Mouse (Mus musculus) left cerebral cortex, adult 9 months (tissue): ENCODE measurements around the gene Ndufa12.

ENCODE experiments used
- DNase-seq, 2 experiments: peaks; one replicate each; pipeline ENCODE4 v3.0.0; 2022; ENCODE audit warnings: low spot score in 2 of 2

The Ndufa12 gene

GRCm38 (mm10) chr10:94198482-94199405 lies at the start of gene Ndufa12:
TSS of gene Ndufa12 (plus strand) at chr10:94198720.
- DNase-seq: peak; percentile 80 to 97

- DNase-seq: no peak
Observed at GRCm38 (mm10) chr10:94151488-94151887, 47.0 kb upstream of the Ndufa12 start.

GRCm38 (mm10) chr10:94153841-94154240 lies 44.7 kb upstream of the Ndufa12 start:
- no peak for DNase-seq

- DNase-seq: no peak
Observed at GRCm38 (mm10) chr10:94158962-94159361, 39.6 kb upstream of the Ndufa12 start.

GRCm38 (mm10) chr10:94159406-94159805 lies 39.1 kb upstream of the Ndufa12 start:
- DNase-seq: no peak

GRCm38 (mm10) chr10:94161051-94161765 lies 37.3 kb upstream of the Ndufa12 start:
- DNase-seq: no peak

- DNase-seq: no peak
Observed at GRCm38 (mm10) chr10:94162031-94162430, 36.5 kb upstream of the Ndufa12 start.

GRCm38 (mm10) chr10:94164104-94164845 lies 34.2 kb upstream of the Ndufa12 start:
- no peak for DNase-seq

GRCm38 (mm10) chr10:94165426-94165825 lies 33.1 kb upstream of the Ndufa12 start:
- DNase-seq: no peak

- DNase-seq: no peak
Observed at GRCm38 (mm10) chr10:94167051-94167750, 31.3 kb upstream of the Ndufa12 start.

- DNase-seq: no peak
Observed at GRCm38 (mm10) chr10:94171440-94172130, 26.9 kb upstream of the Ndufa12 start.

- no peak for DNase-seq
Observed at GRCm38 (mm10) chr10:94172137-94172536, 26.4 kb upstream of the Ndufa12 start.

- DNase-seq: no peak
Observed at GRCm38 (mm10) chr10:94172706-94173105, 25.8 kb upstream of the Ndufa12 start.

GRCm38 (mm10) chr10:94174652-94175051 lies 23.9 kb upstream of the Ndufa12 start:
- no peak for DNase-seq

GRCm38 (mm10) chr10:94183199-94183598 lies 15.3 kb upstream of the Ndufa12 start:
- DNase-seq: no peak

GRCm38 (mm10) chr10:94204973-94205372 lies 6.5 kb downstream of the Ndufa12 start:
- DNase-seq: no peak

- DNase-seq: peak in 1 of 2 experiments; percentile 35
Observed at GRCm38 (mm10) chr10:94210718-94211618, 12.4 kb downstream of the Ndufa12 start.

- no peak for DNase-seq
Observed at GRCm38 (mm10) chr10:94211725-94212124, 13.2 kb downstream of the Ndufa12 start.

- no peak for DNase-seq
Observed at GRCm38 (mm10) chr10:94225026-94225750, 26.7 kb downstream of the Ndufa12 start.
